Mouse (Mus musculus): ENCODE results near the gene Tmem190.

Tmem190 gene

GRCm38 (mm10) chr7:4751971-4752820 is 30.5 kb upstream of the Tmem190 start:
- H3K36me3 ChIP-seq (ENCODE audit: control insufficient read depth, insufficient read depth, low read length, poor library complexity, severe bottlenecking), result no peaks in the 10 kb centered on the region
- H3K27me3 ChIP-seq (ENCODE audit: control insufficient read depth, insufficient read depth, low read length, poor library complexity, severe bottlenecking), result no peaks in the 10 kb centered on the region
- DNase-seq (ENCODE audit: low read depth, low spot score), result peak; percentile 23

- H3K27me3 ChIP-seq (ENCODE audit: control insufficient read depth, insufficient read depth, low read length, poor library complexity, severe bottlenecking), result no peaks in the 10 kb centered on the region
- H3K36me3 ChIP-seq (ENCODE audit: control insufficient read depth, insufficient read depth, low read length, poor library complexity, severe bottlenecking), result no peaks in the 10 kb centered on the region
- DNase-seq (ENCODE audit: low read depth, low spot score), result peak; percentile 67
These were observed 29.7 kb upstream of the Tmem190 start, which contains the start of gene Cox6b2 for GRCm38 (mm10) chr7:4752821-4753570. Gene Cox6b2 (minus strand): TSS chr7:4753094.

DNA sequence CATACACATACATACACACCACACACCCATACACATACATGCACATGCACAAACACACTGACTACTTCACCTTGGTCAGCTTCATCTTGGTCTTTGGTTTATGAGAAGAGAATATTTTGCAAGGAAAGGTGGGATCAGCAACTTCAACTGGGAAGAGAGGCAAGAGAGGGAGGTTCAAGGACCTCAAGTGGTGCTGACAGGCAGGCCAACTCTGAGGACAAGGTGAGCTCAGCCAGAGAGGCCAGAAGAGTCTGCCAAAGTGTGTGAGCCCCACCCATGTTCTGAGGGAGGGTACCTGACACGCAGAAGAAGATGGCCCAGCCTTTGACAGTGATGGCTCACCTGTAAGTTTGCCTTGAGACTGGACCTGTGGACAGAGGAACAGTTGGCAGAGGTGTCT is 23.1 kb upstream of the Tmem190 start:
- H3K27me3 ChIP-seq (ENCODE audit: control insufficient read depth, insufficient read depth, low read length, poor library complexity, severe bottlenecking), result no peaks in the 10 kb centered on the region
- no peak for DNase-seq (ENCODE audit: low read depth, low spot score)
- no peaks in the 10 kb centered on the region for H3K36me3 ChIP-seq (ENCODE audit: control insufficient read depth, insufficient read depth, low read length, poor library complexity, severe bottlenecking)

- no peak for DNase-seq (ENCODE audit: low read depth, low spot score)
- Histone ChIP-seq H3K36me3 (ENCODE audit: control insufficient read depth, insufficient read depth, low read length, poor library complexity, severe bottlenecking) (no peaks in the 10 kb centered on the region), H3K27me3 (ENCODE audit: control insufficient read depth, insufficient read depth, low read length, poor library complexity, severe bottlenecking) (no peaks in the 10 kb centered on the region)
These were observed 17.6 kb upstream of the Tmem190 start for GRCm38 (mm10) chr7:4764946-4765710.

- H3K36me3 ChIP-seq (ENCODE audit: control insufficient read depth, insufficient read depth, low read length, poor library complexity, severe bottlenecking), result no peaks in the 10 kb centered on the region
- no peak for DNase-seq (ENCODE audit: low read depth, low spot score)
- no peaks in the 10 kb centered on the region for H3K27me3 ChIP-seq (ENCODE audit: control insufficient read depth, insufficient read depth, low read length, poor library complexity, severe bottlenecking)
These were observed 11.5 kb upstream of the Tmem190 start, which contains the start of gene Fam71e2 for GRCm38 (mm10) chr7:4771202-4771601. Gene Fam71e2 (minus strand): TSS chr7:4771302.

- no peak for DNase-seq (ENCODE audit: low read depth, low spot score)
- no peaks in the 10 kb centered on the region; the same call in 1 of the 2 replicates for H3K27me3 ChIP-seq (ENCODE audit: control insufficient read depth, insufficient read depth, low read length, poor library complexity, severe bottlenecking)
- no peaks in the 10 kb centered on the region for H3K36me3 ChIP-seq (ENCODE audit: control insufficient read depth, insufficient read depth, low read length, poor library complexity, severe bottlenecking)
These were observed 6.6 kb upstream of the Tmem190 start for GRCm38 (mm10) chr7:4776131-4776530.

DNA sequence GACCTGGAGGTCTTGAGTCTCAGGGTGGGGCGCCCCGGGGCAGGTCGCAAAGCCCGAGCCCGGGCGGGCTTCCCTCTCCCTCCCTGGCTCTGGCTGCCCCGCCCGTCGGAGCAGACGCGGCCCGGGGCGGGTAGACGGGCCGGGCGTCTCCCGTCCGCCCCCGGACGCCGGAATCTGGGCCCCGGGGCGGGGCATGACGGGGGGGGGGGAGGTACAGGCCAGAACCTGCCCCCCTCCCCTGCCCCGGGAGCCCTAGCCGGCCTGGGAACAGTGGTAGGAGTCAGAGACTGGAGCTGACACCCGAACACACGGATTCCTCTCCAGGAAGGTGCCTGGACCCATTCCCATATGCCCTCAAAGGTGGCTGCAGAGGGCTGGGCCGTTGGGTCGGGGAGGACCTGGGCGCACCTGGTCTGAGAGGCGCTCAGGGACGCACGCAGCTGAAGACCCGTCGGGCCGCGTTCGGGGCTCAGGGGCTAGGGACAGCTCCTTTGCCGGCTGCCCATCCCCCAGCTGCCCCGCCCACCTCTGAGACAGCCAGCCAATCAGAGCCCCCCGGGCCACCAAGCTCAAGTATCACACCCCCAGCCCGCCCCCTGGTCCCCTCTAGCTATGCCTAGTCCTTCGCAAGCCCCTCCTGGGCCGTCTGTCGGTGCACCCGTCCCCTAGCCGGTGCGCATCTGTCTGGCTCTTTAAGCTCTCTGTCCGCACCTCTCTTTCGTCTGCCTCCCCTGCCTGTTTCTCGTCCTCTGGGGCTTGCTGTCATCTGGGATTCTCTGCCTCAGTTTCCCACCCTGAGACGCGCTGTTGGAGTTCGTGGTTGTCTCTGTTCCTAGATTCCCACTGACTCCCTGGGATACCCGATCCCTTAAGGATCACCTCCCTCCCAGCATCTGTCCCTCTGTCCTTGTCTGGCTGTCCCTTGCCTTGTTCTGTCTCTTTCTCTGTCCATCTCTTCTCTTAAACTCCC is 5.6 kb upstream of the Tmem190 start:
- DNase-seq (ENCODE audit: low read depth, low spot score), result peak; percentile 41
- Histone ChIP-seq H3K36me3 (ENCODE audit: control insufficient read depth, insufficient read depth, low read length, poor library complexity, severe bottlenecking) (no peaks in the 10 kb centered on the region), H3K27me3 (ENCODE audit: control insufficient read depth, insufficient read depth, low read length, poor library complexity, severe bottlenecking) (no peaks in the 10 kb centered on the region; the same call in 1 of the 2 replicates)

DNA sequence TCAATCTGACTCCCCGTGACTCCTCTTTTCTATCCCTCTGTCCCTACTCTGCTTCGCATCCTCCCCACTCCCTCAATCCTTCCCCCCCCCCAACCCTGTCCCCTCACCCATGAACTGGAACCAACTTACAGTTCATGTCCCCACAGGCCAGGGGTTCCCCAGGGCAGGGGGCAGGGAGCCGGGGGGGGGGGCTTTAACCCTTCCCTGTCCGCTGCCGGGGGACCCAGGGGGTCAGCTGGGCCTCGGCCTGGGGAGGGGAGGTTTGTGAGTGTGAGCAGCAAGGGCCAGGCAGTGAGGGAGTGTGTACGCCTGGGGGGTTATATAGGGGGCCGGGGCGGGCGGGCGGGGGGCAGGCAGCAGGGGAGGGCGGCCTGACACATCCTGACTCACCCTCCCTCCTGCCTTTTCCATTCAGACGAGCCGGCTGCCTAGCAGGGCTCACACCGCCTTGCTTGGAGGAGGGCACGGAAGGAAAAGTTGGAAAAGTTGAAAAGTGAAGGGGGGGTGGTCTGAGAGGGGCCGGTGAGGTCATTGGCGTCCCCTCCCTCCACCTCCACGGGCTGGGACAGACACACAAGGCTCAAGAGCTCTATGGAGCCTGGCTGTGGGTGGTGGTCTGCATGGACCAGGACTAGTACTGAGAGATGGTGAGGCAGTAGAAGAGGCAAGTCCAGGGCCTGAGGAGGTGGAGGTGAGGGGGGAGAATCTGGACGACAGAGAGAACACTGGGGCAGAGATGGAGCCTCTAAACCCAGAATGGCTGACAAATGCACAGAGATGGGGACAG is 4.7 kb upstream of the Tmem190 start:
- no peak for DNase-seq (ENCODE audit: low read depth, low spot score)
- Histone ChIP-seq H3K36me3 (ENCODE audit: control insufficient read depth, insufficient read depth, low read length, poor library complexity, severe bottlenecking) (no peaks in the 10 kb centered on the region), H3K27me3 (ENCODE audit: control insufficient read depth, insufficient read depth, low read length, poor library complexity, severe bottlenecking) (no peaks in the 10 kb centered on the region; the same call in 1 of the 2 replicates)

- no peak for DNase-seq (ENCODE audit: low read depth, low spot score)
- Histone ChIP-seq H3K27me3 (ENCODE audit: control insufficient read depth, insufficient read depth, low read length, poor library complexity, severe bottlenecking) (no peaks in the 10 kb centered on the region; the same call in 1 of the 2 replicates), H3K36me3 (ENCODE audit: control insufficient read depth, insufficient read depth, low read length, poor library complexity, severe bottlenecking) (no peaks in the 10 kb centered on the region)
These were observed 2.8 kb upstream of the Tmem190 start for GRCm38 (mm10) chr7:4779921-4780320.

- Histone ChIP-seq H3K36me3 (ENCODE audit: control insufficient read depth, insufficient read depth, low read length, poor library complexity, severe bottlenecking) (no peaks in the 10 kb centered on the region), H3K27me3 (ENCODE audit: control insufficient read depth, insufficient read depth, low read length, poor library complexity, severe bottlenecking) (no peaks in the 10 kb centered on the region)
- DNase-seq (ENCODE audit: low read depth, low spot score), result no peak
These were observed 607 bp upstream of the Tmem190 start for GRCm38 (mm10) chr7:4782130-4782529.

GRCm38 (mm10) chr7:4783667-4784268 is 1.0 kb downstream of the Tmem190 start:
- H3K36me3 ChIP-seq (ENCODE audit: control insufficient read depth, insufficient read depth, low read length, poor library complexity, severe bottlenecking), result no peaks in the 10 kb centered on the region
- no peaks in the 10 kb centered on the region for H3K27me3 ChIP-seq (ENCODE audit: control insufficient read depth, insufficient read depth, low read length, poor library complexity, severe bottlenecking)
- DNase-seq (ENCODE audit: low read depth, low spot score), result no peak

GRCm38 (mm10) chr7:4788499-4789435 is 6.0 kb downstream of the Tmem190 start:
- Histone ChIP-seq H3K36me3 (ENCODE audit: control insufficient read depth, insufficient read depth, low read length, poor library complexity, severe bottlenecking) (no peaks in the 10 kb centered on the region), H3K27me3 (ENCODE audit: control insufficient read depth, insufficient read depth, low read length, poor library complexity, severe bottlenecking) (no peaks in the 10 kb centered on the region)
- DNase-seq (ENCODE audit: low read depth, low spot score), result peak; percentile 55

All from splenic B cell, adult 2 months (primary cell).